Mouse (Mus musculus) lung, embryonic 14.5 days (tissue): ENCODE data around the gene Smim24. TPM values are rescaled to one million over a fixed set of nuclear protein-coding genes. Genes with fewer than 3 reads are reported as not detected.
A peak's percentile ranks its signal among the peaks of the same experiment; 100 is the strongest.

Source experiments
- ATAC-seq: fragments of 200-750 bp; cut with Nextera tagmentation; 2 replicates; pipeline ENCODE4 v1.8.0; 2017; ENCODE audit warnings: mild to moderate bottlenecking, moderate TSS enrichment, moderate library complexity; ENCODE audit not compliant: insufficient read depth
- DNase-seq: peaks from one replicate; pipeline ENCODE4 v3.0.0-alpha.2; 2015
- H3K27ac ChIP-seq: fragments of 300-500 bp; sonication (generic); 2 replicates; pipeline ENCODE4 v1.5.1; 2014; ENCODE audit warnings: low read depth, mild to moderate bottlenecking, moderate library complexity
- H3K27me3 ChIP-seq: fragments of 300-500 bp; sonication (generic); 2 replicates; pipeline ENCODE4 v1.6.1; 2014; ENCODE audit warnings: low read length, control low read depth; ENCODE audit not compliant: insufficient read depth
- H3K36me3 ChIP-seq: fragments of 300-500 bp; sonication (generic); 2 replicates; pipeline ENCODE4 v1.6.1; 2014; ENCODE audit warnings: control low read depth; ENCODE audit not compliant: insufficient read depth
- H3K4me1 ChIP-seq: fragments of 300-500 bp; sonication (generic); 2 replicates; pipeline ENCODE4 v1.6.1; 2014; ENCODE audit warnings: antibody characterized with exemption, control low read depth; ENCODE audit not compliant: insufficient read depth
- H3K4me2 ChIP-seq: fragments of 300-500 bp; sonication (generic); 2 replicates; pipeline ENCODE4 v1.6.1; 2014; ENCODE audit warnings: mild to moderate bottlenecking
- H3K4me3 ChIP-seq: fragments of 300-500 bp; sonication (generic); 2 replicates; pipeline ENCODE4 v1.5.1; 2014; ENCODE audit warnings: low read depth, low read length
- H3K9ac ChIP-seq: fragments of 300-500 bp; sonication (generic); 2 replicates; pipeline ENCODE4 v1.6.1; 2014
- H3K9me3 ChIP-seq: fragments of 300-500 bp; sonication (generic); 2 replicates; pipeline ENCODE4 v1.6.1; 2016; ENCODE audit warnings: low read depth, low read length, control low read depth
- CTCF ChIP-seq: IDR thresholded peaks from 2 replicates; pipeline ENCODE4 v1.5.1; 2016; ENCODE audit warnings: antibody characterized with exemption, low read depth
- WGBS: fragments of 180-500 bp; shearing (Covaris S2); extraction: QIAGEN DNeasy Blood & Tissue Kit; methylation state at CpG from one replicate; pipeline ENCODE4 v1.1.7; 2014; 5-methylcytosine and 5-hydroxymethylcytosine counted together
- polyA plus RNA-seq: library from polyadenylated mRNA; unstranded; fragments of >200 nt; fragmentation: Nextera tagmentation; extraction: Ambion mirVana; gene quantifications from 2 replicates; pipeline ENCODE4 v1.2.1, GENCODE M21; 2014

Gene Smim24
- polyA plus RNA-seq, 1 experiment from 2014 or later, result 3.3 TPM

GRCm38 (mm10) chr10:81389801-81390677, 2.8 kb upstream of the Smim24 start:
- H3K36me3 ChIP-seq, result peaks cover 35% of the 10 kb centered on the region
- no peaks in the 10 kb centered on the region for H3K27me3 ChIP-seq
- no peak overlapping the region for H3K9ac ChIP-seq
- no peak overlapping the region for H3K4me2 ChIP-seq
- H3K4me3 ChIP-seq, result no peak overlapping the region
- DNase-seq (peak; percentile 76), ATAC-seq (peak; percentile 65)
- no peaks in the 10 kb centered on the region; the same call in none of the 2 replicates for H3K4me1 ChIP-seq
- no peaks in the 10 kb centered on the region for H3K9me3 ChIP-seq
- TF ChIP-seq CTCF, result peak; percentile 94
- WGBS, result 57% methylated on average over 23 of the region's 23 CpGs
- no peak overlapping the region; the same call in 1 of the 2 replicates for H3K27ac ChIP-seq

- ATAC-seq, result no peak
- H3K9ac ChIP-seq, result no peak overlapping the region
- H3K9me3 ChIP-seq, result no peaks in the 10 kb centered on the region
- H3K4me1 ChIP-seq, result no peaks in the 10 kb centered on the region; the same call in none of the 2 replicates
- H3K4me3 ChIP-seq, result no peak overlapping the region
- 87% methylated on average over 13 of the region's 13 CpGs for WGBS
- no peak overlapping the region for H3K4me2 ChIP-seq
- no peaks in the 10 kb centered on the region for H3K27me3 ChIP-seq
- no peak for TF ChIP-seq CTCF
- DNase-seq, result no peak
- H3K27ac ChIP-seq, result no peak overlapping the region
- H3K36me3 ChIP-seq, result peaks cover 34% of the 10 kb centered on the region
These were observed 2.2 kb upstream of the Smim24 start for GRCm38 (mm10) chr10:81390678-81390965.

GRCm38 (mm10) chr10:81392270-81392669, 581 bp upstream of the Smim24 start:
- no peak overlapping the region for H3K27ac ChIP-seq
- ATAC-seq, result no peak
- DNase-seq, result no peak
- no peak overlapping the region for H3K9ac ChIP-seq
- no peaks in the 10 kb centered on the region for H3K27me3 ChIP-seq
- 78% methylated on average over 6 of the region's 6 CpGs for WGBS
- peaks cover 27% of the 10 kb centered on the region for H3K36me3 ChIP-seq
- H3K4me1 ChIP-seq, result no peaks in the 10 kb centered on the region; the same call in 1 of the 2 replicates
- no peak overlapping the region for H3K4me3 ChIP-seq
- no peaks in the 10 kb centered on the region for H3K9me3 ChIP-seq
- TF ChIP-seq CTCF, result no peak
- no peak overlapping the region for H3K4me2 ChIP-seq

GRCm38 (mm10) chr10:81393456-81394063, 709 bp downstream of the Smim24 start:
- H3K9me3 ChIP-seq, result no peaks in the 10 kb centered on the region
- 4% methylated on average over 19 of the region's 19 CpGs for WGBS
- peak; percentile 65 for DNase-seq
- H3K27me3 ChIP-seq, result no peaks in the 10 kb centered on the region
- H3K36me3 ChIP-seq, result peaks cover 27% of the 10 kb centered on the region
- TF ChIP-seq CTCF, result no peak
- H3K4me2 ChIP-seq, result peak overlapping the region; percentile 64
- H3K4me1 ChIP-seq, result no peaks in the 10 kb centered on the region; the same call in 1 of the 2 replicates
- peak overlapping the region; percentile 48 for H3K9ac ChIP-seq
- no peak for ATAC-seq
- H3K4me3 ChIP-seq, result peak overlapping the region; percentile 24
- H3K27ac ChIP-seq, result no peak overlapping the region

GRCm38 (mm10) chr10:81395127-81395526, 2.3 kb downstream of the Smim24 start:
- no peak for ATAC-seq
- peak; percentile 90 for DNase-seq
- 14% methylated on average over 5 of the region's 5 CpGs for WGBS
- no peaks in the 10 kb centered on the region for H3K27me3 ChIP-seq
- H3K4me1 ChIP-seq, result no peaks in the 10 kb centered on the region; the same call in 1 of the 2 replicates
- no peak overlapping the region for H3K27ac ChIP-seq
- H3K4me3 ChIP-seq, result no peak overlapping the region
- no peaks in the 10 kb centered on the region for H3K9me3 ChIP-seq
- peaks cover 36% of the 10 kb centered on the region for H3K36me3 ChIP-seq
- TF ChIP-seq CTCF, result peak; percentile 94
- H3K9ac ChIP-seq, result no peak overlapping the region
- no peak overlapping the region for H3K4me2 ChIP-seq

GRCm38 (mm10) chr10:81395865-81396264, 3.0 kb downstream of the Smim24 start:
- no peaks in the 10 kb centered on the region for H3K9me3 ChIP-seq

GRCm38 (mm10) chr10:81396749-81397148, 3.9 kb downstream of the Smim24 start:
- no peak for TF ChIP-seq CTCF
- DNase-seq, result no peak
- H3K27me3 ChIP-seq, result no peaks in the 10 kb centered on the region
- no peak overlapping the region for H3K4me2 ChIP-seq
- H3K4me3 ChIP-seq, result no peak overlapping the region
- no peak overlapping the region for H3K27ac ChIP-seq
- no peak for ATAC-seq
- H3K36me3 ChIP-seq, result peaks cover 48% of the 10 kb centered on the region
- peaks cover 4% of the 10 kb centered on the region for H3K4me1 ChIP-seq
- no peaks in the 10 kb centered on the region for H3K9me3 ChIP-seq
- H3K9ac ChIP-seq, result no peak overlapping the region
- 77% methylated on average over 5 of the region's 5 CpGs for whole genome bisulfite sequencing

More at GRCm38 (mm10) chr10:81395865-81396264, 3.0 kb downstream of the Smim24 start:
- 87% methylated on average over 4 of the region's 4 CpGs for WGBS
- DNase-seq (no peak), ATAC-seq (no peak)
- TF ChIP-seq CTCF, result no peak
- Histone ChIP-seq H3K27me3 (no peaks in the 10 kb centered on the region), H3K4me2 (no peak overlapping the region), H3K9ac (no peak overlapping the region), H3K36me3 (peaks cover 43% of the 10 kb centered on the region), H3K4me1 (no peaks in the 10 kb centered on the region; the same call in 1 of the 2 replicates), H3K27ac (no peak overlapping the region), H3K4me3 (no peak overlapping the region)
